In genomic region chr11:9439781-9440180, GRCm38 (mm10) we compare ENCODE assay signal across 35 mouse cellular contexts.
"Had no signal": no experiment of that assay in that cellular context is flagged by ENCODE, and none has a peak within 500 bp of the region (broad histone marks: within the 10 kb centered on the region; RNA-seq: fewer than 3 reads in every experiment).

No protein-coding gene starts in this region.

- H3K4me1 ChIP-seq: heart, embryonic 12.5 days; heart, embryonic 13.5 days; heart, embryonic 15.5 days; hindbrain, embryonic 10.5 days; hindbrain, embryonic 12.5 days; hindbrain, embryonic 13.5 days; hindbrain, embryonic 15.5 days; intestine, embryonic 15.5 days; kidney, embryonic 15.5 days had no signal

- H3K27me3 ChIP-seq: heart, embryonic 12.5 days; heart, embryonic 13.5 days; heart, embryonic 15.5 days; hindbrain, embryonic 12.5 days; hindbrain, embryonic 13.5 days; hindbrain, embryonic 15.5 days; intestine, embryonic 15.5 days; kidney, embryonic 15.5 days had no signal

- H3K9me3 ChIP-seq: heart, embryonic 12.5 days; heart, embryonic 13.5 days; heart, embryonic 15.5 days; hindbrain, embryonic 10.5 days; hindbrain, embryonic 12.5 days; hindbrain, embryonic 13.5 days; hindbrain, embryonic 15.5 days; intestine, embryonic 15.5 days; kidney, embryonic 15.5 days had no signal

- H3K9ac ChIP-seq: heart, embryonic 12.5 days; heart, embryonic 13.5 days; heart, embryonic 15.5 days; hindbrain, embryonic 12.5 days; hindbrain, embryonic 13.5 days; hindbrain, embryonic 14.5 days; hindbrain, embryonic 15.5 days; intestine, embryonic 15.5 days; kidney, embryonic 15.5 days had no signal

- H3K36me3 ChIP-seq: heart, embryonic 12.5 days; heart, embryonic 13.5 days; heart, embryonic 15.5 days; hindbrain, embryonic 10.5 days; hindbrain, embryonic 12.5 days; hindbrain, embryonic 13.5 days; hindbrain, embryonic 15.5 days; intestine, embryonic 15.5 days; kidney, embryonic 15.5 days had no signal

- DNase-seq: heart, postnatal 10 days; heart, postnatal 14 days; heart, postnatal 36 days; heart, postnatal 4 days; kidney, adult 11 months; kidney, adult 18-20 months; kidney, adult 2 months; kidney, adult 8-10 months; kidney, adult 9 months; kidney, postnatal 10 days; kidney, postnatal 14 days; kidney, postnatal 25 days; kidney, postnatal 36 days; kidney, postnatal 4 days; layer of hippocampus, adult 9-11 months; layer of hippocampus, postnatal 36 days had no signal

- H3K4me3 ChIP-seq: heart, embryonic 12.5 days; heart, embryonic 13.5 days; heart, embryonic 15.5 days; hindbrain, embryonic 10.5 days; hindbrain, embryonic 12.5 days; hindbrain, embryonic 13.5 days; hindbrain, embryonic 15.5 days; intestine, embryonic 15.5 days; kidney, embryonic 15.5 days; layer of hippocampus, adult 2 months; left cerebral cortex, adult 2 months had no signal

- H3K4me2 ChIP-seq: heart, embryonic 11.5 days; heart, embryonic 12.5 days; heart, embryonic 13.5 days; heart, embryonic 15.5 days; hindbrain, embryonic 12.5 days; hindbrain, embryonic 13.5 days; hindbrain, embryonic 14.5 days; hindbrain, embryonic 15.5 days; intestine, embryonic 15.5 days; kidney, embryonic 15.5 days had no signal

- ATAC-seq: hindbrain, embryonic 16.5 days; hindbrain, postnatal 0 days; inflammation-experienced regulatory T-cells, adult 6 months; intestine, embryonic 15.5 days; intestine, embryonic 16.5 days; intestine, postnatal 0 days had no signal

- H3K27ac ChIP-seq: heart, embryonic 13.5 days; heart, embryonic 15.5 days; hindbrain, embryonic 10.5 days; hindbrain, embryonic 12.5 days; hindbrain, embryonic 13.5 days; hindbrain, embryonic 14.5 days; hindbrain, embryonic 15.5 days; hindbrain, postnatal 0 days; intestine, embryonic 15.5 days; kidney, embryonic 15.5 days; kidney, postnatal 0 days; layer of hippocampus, adult 2 months; left cerebral cortex, adult 2 months had no signal
